Mouse (Mus musculus): Measurements from ENCODE around the gene Zfp36l1. TPM values are rescaled to one million over a fixed set of nuclear protein-coding genes. Genes with fewer than 3 reads are reported as not detected.

The Zfp36l1 gene
- 4.7 TPM for polyA plus RNA-seq (2012; fragmentation: generic; extraction: Trizol)
- long read RNA-seq, experiment 1, partial matches to known transcripts: 0 of 9 reads
- long read RNA-seq, experiment 1, other reads (novel, unspliced or antisense): 5 of 9 reads
- long read RNA-seq, experiment 2, partial matches to known transcripts: 0 of 1 reads
- long read RNA-seq, experiment 2, other reads (novel, unspliced or antisense): 1 of 1 reads

DNA sequence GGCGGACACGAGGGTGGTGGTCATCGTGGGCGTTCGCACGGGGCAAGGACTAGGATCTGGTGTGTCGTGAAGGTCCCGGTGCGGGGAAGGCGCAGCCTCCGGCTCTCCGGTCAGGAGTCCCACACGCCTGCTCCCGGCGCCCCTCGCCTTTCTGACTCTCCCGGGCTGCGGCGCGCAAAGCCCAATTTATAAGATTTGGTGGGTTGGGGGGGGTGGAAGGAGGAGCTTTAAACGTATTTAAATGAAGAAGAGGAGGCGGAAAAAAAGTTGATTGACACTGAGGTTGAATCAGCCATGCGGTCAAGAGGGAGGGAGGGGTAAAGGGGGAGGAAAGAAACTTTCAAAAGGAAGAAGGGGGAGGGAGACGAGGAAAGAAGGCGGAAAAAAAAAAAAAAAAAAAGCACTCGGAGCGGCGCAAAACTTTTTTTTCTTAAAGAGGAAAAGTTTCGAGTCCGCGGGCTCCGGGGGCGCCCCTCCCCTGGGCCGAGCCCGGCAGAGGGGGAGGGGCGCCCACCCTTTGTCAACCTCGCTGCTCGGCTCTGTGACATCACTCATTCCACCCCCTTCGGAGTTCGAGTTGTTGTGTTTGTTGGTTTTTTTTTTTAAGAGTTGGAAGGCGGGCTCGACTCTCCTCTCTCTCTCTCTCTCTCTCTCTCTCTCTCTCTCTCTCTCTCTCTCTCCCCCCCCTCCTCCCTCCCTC is at the start of gene Zfp36l1:
TSS of gene Zfp36l1 (minus strand) at position 162 of the 700 bp plus-strand sequence.
- H3K4me3 ChIP-seq (ENCODE audit: insufficient read depth, poor library complexity, severe bottlenecking): peak within 1 kb of the TSS; percentile 71
- H3K36me3 ChIP-seq (ENCODE audit: control insufficient read depth, insufficient read depth): peaks cover 16% of the 10 kb centered on the region
- peaks cover 24% of the 10 kb centered on the region for H3K79me3 ChIP-seq (ENCODE audit: low read depth)
- H3K79me2 ChIP-seq (ENCODE audit: control insufficient read depth, insufficient read depth): peaks cover 34% of the 10 kb centered on the region
- H3K27me3 ChIP-seq (ENCODE audit: control insufficient read depth, insufficient read depth, insufficient read length): no peaks in the 10 kb centered on the region
- peak within 1 kb of the TSS; percentile 78 for H3ac ChIP-seq (ENCODE audit: control insufficient read depth, insufficient read length, low read depth)
- TF ChIP-seq MAX (IDR thresholded peaks at IDR 0.05): peak; percentile 37
- no peak for TF ChIP-seq CEBPB (IDR thresholded peaks at IDR 0.05; ENCODE audit: low read depth)

DNA sequence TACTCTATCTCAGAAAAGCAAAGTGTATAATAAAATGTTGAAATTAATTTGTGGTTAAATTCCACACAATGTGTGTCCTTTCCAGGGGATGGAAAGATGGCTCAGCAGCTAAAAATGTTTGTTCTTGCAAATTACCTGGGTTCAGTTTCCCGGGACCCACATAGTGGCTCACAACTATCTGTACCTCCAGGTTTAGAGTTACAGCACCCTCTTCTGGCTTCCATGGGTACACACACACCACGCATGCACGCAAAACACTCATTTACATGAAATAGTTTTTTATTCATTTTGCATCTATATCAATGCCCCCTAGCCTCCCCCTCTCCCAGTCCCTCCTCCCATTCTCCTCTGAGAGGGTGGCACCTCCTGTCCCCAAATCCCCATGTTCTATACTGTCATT is 49.6 kb upstream of the Zfp36l1 start:
- H3K36me3 ChIP-seq (ENCODE audit: control insufficient read depth, insufficient read depth): peaks cover 34% of the 10 kb centered on the region
- TF ChIP-seq CEBPB (IDR thresholded peaks at IDR 0.05; ENCODE audit: low read depth) (no peak), CTCF (IDR thresholded peaks at IDR 0.05; ENCODE audit: control insufficient read depth, insufficient read depth, insufficient read length) (no peak), FOSL1 (IDR thresholded peaks at IDR 0.05; ENCODE audit: insufficient read depth, low read length, poor library complexity, severe bottlenecking) (no peak), MAX (IDR thresholded peaks at IDR 0.05) (no peak), MYOG (IDR thresholded peaks at IDR 0.05; ENCODE audit: control insufficient read depth, extremely low read depth, insufficient read length) (no peak), MYOD1 (IDR thresholded peaks at IDR 0.05; ENCODE audit: control insufficient read depth, insufficient read length, low read depth) (no peak), USF1 (IDR thresholded peaks at IDR 0.05; ENCODE audit: low read depth) (no peak)
- no peaks in the 10 kb centered on the region for H3K79me2 ChIP-seq (ENCODE audit: control insufficient read depth, insufficient read depth)
- H3K4me3 ChIP-seq (ENCODE audit: insufficient read depth, poor library complexity, severe bottlenecking): no peak overlapping the region
- no peak overlapping the region for H3ac ChIP-seq (ENCODE audit: control insufficient read depth, insufficient read length, low read depth)
- no peaks in the 10 kb centered on the region for H3K27me3 ChIP-seq (ENCODE audit: control insufficient read depth, insufficient read depth, insufficient read length)
- H3K79me3 ChIP-seq (ENCODE audit: low read depth): no peaks in the 10 kb centered on the region

DNA sequence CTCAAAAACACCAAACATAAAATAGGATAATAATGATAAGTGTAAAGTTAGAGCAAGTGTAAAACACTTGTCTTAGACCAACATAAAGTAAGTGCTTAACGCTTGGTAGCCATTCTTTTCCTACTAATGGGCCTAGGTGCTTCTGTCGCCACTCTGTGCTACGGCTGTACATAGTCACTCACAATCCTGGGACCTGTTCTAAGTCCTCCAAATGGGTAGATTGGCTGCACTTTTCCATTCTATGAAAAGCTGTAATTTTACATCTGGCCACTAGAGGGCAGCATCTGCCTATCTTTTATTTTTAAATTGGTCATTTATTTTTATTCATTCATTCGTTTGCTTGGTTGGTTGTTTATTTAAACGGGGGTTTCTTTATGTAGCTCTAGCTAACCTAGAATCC is 44.9 kb upstream of the Zfp36l1 start:
- no peaks in the 10 kb centered on the region for H3K79me2 ChIP-seq (ENCODE audit: control insufficient read depth, insufficient read depth)
- H3K79me3 ChIP-seq (ENCODE audit: low read depth): no peaks in the 10 kb centered on the region
- H3K36me3 ChIP-seq (ENCODE audit: control insufficient read depth, insufficient read depth): no peaks in the 10 kb centered on the region
- H3K27me3 ChIP-seq (ENCODE audit: control insufficient read depth, insufficient read depth, insufficient read length): no peaks in the 10 kb centered on the region
- no peak overlapping the region for H3ac ChIP-seq (ENCODE audit: control insufficient read depth, insufficient read length, low read depth)
- TF ChIP-seq USF1 (IDR thresholded peaks at IDR 0.05; ENCODE audit: low read depth) (no peak), CEBPB (IDR thresholded peaks at IDR 0.05; ENCODE audit: low read depth) (no peak), MAX (IDR thresholded peaks at IDR 0.05) (no peak), CTCF (IDR thresholded peaks at IDR 0.05; ENCODE audit: control insufficient read depth, insufficient read depth, insufficient read length) (no peak), MYOD1 (IDR thresholded peaks at IDR 0.05; ENCODE audit: control insufficient read depth, insufficient read length, low read depth) (no peak), MYOG (IDR thresholded peaks at IDR 0.05; ENCODE audit: control insufficient read depth, extremely low read depth, insufficient read length) (no peak), FOSL1 (IDR thresholded peaks at IDR 0.05; ENCODE audit: insufficient read depth, low read length, poor library complexity, severe bottlenecking) (no peak)
- H3K4me3 ChIP-seq (ENCODE audit: insufficient read depth, poor library complexity, severe bottlenecking): no peak overlapping the region

DNA sequence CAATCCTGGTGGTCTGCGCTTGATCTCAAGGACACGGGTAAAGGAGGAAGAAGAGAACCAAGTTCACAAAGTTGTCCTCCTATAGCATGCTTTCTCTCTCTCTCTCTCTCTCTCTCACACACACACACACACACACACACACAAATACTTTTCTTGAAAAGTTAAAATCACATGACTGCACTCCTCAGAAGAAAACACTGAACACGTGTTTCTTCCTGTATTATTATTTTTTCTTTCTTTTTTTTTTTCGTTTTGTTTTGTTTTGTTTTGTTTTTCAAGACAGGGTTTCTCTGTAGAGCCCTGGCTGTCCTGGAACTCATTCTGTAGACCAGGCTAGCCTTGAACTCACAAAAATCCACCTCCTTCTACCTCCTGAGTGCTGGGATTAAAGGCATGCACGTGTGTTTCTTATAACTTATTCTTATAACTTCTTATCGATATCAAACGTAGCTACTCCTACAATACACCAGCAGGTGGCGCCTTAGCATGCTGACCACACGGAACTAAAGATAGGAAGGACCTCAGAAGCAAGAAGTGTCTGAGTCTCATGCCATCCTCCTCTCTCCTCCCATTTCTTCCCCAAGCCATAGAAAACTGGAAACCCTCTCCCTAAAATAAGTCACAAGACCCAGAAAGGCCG is 41.0 kb upstream of the Zfp36l1 start:
- Histone ChIP-seq H3ac (ENCODE audit: control insufficient read depth, insufficient read length, low read depth) (no peak overlapping the region), H3K79me3 (ENCODE audit: low read depth) (no peaks in the 10 kb centered on the region), H3K4me3 (ENCODE audit: insufficient read depth, poor library complexity, severe bottlenecking) (no peak overlapping the region), H3K27me3 (ENCODE audit: control insufficient read depth, insufficient read depth, insufficient read length) (no peaks in the 10 kb centered on the region), H3K79me2 (ENCODE audit: control insufficient read depth, insufficient read depth) (no peaks in the 10 kb centered on the region), H3K36me3 (ENCODE audit: control insufficient read depth, insufficient read depth) (no peaks in the 10 kb centered on the region)
- TF ChIP-seq USF1 (IDR thresholded peaks at IDR 0.05; ENCODE audit: low read depth) (no peak), CTCF (IDR thresholded peaks at IDR 0.05; ENCODE audit: control insufficient read depth, insufficient read depth, insufficient read length) (peak; percentile 17)

DNA sequence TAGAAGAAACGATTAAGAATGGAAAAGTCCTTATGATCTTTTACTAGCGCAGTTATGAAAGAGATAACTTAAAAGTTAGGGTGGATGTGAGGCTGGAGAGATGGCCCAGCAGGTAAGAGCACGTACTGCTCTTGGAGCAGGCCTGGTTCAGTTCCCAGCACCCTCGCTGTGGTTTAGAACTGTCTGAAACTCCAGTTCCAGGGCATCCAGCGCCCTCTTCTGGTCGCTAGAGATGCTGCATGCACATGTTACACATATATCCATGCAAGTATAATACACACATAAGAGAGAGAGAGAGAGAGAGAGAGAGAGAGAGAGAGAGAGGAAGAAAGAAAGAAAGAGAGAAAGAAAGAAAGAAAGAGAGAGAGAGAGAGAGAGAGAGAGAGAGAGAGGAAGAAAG is 40.3 kb upstream of the Zfp36l1 start:
- H3K27me3 ChIP-seq (ENCODE audit: control insufficient read depth, insufficient read depth, insufficient read length): no peaks in the 10 kb centered on the region
- H3K79me3 ChIP-seq (ENCODE audit: low read depth): no peaks in the 10 kb centered on the region
- H3K79me2 ChIP-seq (ENCODE audit: control insufficient read depth, insufficient read depth): no peaks in the 10 kb centered on the region
- TF ChIP-seq FOSL1 (IDR thresholded peaks at IDR 0.05; ENCODE audit: insufficient read depth, low read length, poor library complexity, severe bottlenecking) (no peak), MYOD1 (IDR thresholded peaks at IDR 0.05; ENCODE audit: control insufficient read depth, insufficient read length, low read depth) (no peak), CEBPB (IDR thresholded peaks at IDR 0.05; ENCODE audit: low read depth) (no peak), CTCF (IDR thresholded peaks at IDR 0.05; ENCODE audit: control insufficient read depth, insufficient read depth, insufficient read length) (no peak), USF1 (IDR thresholded peaks at IDR 0.05; ENCODE audit: low read depth) (no peak), MYOG (IDR thresholded peaks at IDR 0.05; ENCODE audit: control insufficient read depth, extremely low read depth, insufficient read length) (no peak), MAX (IDR thresholded peaks at IDR 0.05) (no peak)
- no peak overlapping the region for H3K4me3 ChIP-seq (ENCODE audit: insufficient read depth, poor library complexity, severe bottlenecking)
- H3ac ChIP-seq (ENCODE audit: control insufficient read depth, insufficient read length, low read depth): no peak overlapping the region
- H3K36me3 ChIP-seq (ENCODE audit: control insufficient read depth, insufficient read depth): no peaks in the 10 kb centered on the region

DNA sequence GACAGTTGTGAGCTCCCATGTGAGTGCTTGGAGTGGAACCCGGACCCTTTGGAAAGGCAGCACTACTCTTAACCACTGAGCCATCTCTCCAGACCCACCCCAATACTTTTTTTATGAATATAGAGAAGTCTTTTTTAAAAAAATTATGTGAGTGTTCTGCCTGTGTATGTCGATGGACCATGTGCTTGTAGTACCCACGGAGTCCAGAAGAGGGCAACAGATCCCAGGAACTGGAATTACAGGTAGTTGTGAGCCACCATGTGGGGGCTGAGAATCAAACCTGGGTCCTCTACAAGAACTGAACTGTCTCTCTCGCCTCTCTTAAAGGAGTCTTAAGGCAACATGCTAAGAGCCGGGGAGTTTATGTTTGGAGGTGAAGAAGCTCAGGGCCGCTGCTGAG is 39.0 kb upstream of the Zfp36l1 start:
- Histone ChIP-seq H3K79me2 (ENCODE audit: control insufficient read depth, insufficient read depth) (no peaks in the 10 kb centered on the region), H3K79me3 (ENCODE audit: low read depth) (no peaks in the 10 kb centered on the region), H3K27me3 (ENCODE audit: control insufficient read depth, insufficient read depth, insufficient read length) (no peaks in the 10 kb centered on the region), H3K36me3 (ENCODE audit: control insufficient read depth, insufficient read depth) (no peaks in the 10 kb centered on the region), H3ac (ENCODE audit: control insufficient read depth, insufficient read length, low read depth) (no peak overlapping the region), H3K4me3 (ENCODE audit: insufficient read depth, poor library complexity, severe bottlenecking) (no peak overlapping the region)
- TF ChIP-seq FOSL1 (IDR thresholded peaks at IDR 0.05; ENCODE audit: insufficient read depth, low read length, poor library complexity, severe bottlenecking) (no peak), MYOD1 (IDR thresholded peaks at IDR 0.05; ENCODE audit: control insufficient read depth, insufficient read length, low read depth) (no peak), MAX (IDR thresholded peaks at IDR 0.05) (no peak), CTCF (IDR thresholded peaks at IDR 0.05; ENCODE audit: control insufficient read depth, insufficient read depth, insufficient read length) (no peak)
